Mouse (Mus musculus) small intestine, adult 2 months (tissue): ENCODE data around the gene Fbxl2. TPM values are rescaled to one million over a fixed set of nuclear protein-coding genes. Genes with fewer than 3 reads are reported as not detected.

Source experiments
- H3K27ac ChIP-seq: fragments of 200-500 bp; 2 replicates; pipeline ENCODE4 v1.5.1; 2012; ENCODE audit warnings: low read depth, low read length, control low read depth, inconsistent platforms; ENCODE audit not compliant: insufficient read depth
- H3K27me3 ChIP-seq: fragments of 200-500 bp; 2 replicates; pipeline ENCODE4 v1.6.1; 2012; ENCODE audit warnings: mild to moderate bottlenecking, moderate library complexity, low read length, inconsistent platforms; ENCODE audit not compliant: control insufficient read depth, insufficient read depth
- H3K36me3 ChIP-seq: fragments of 200-500 bp; 2 replicates; pipeline ENCODE4 v1.6.1; 2012; ENCODE audit warnings: mild to moderate bottlenecking, low read length, control low read depth, inconsistent platforms; ENCODE audit not compliant: control insufficient read depth, insufficient read depth
- H3K4me1 ChIP-seq: fragments of 200-500 bp; 2 replicates; pipeline ENCODE4 v1.6.1; 2012; ENCODE audit warnings: low read length, inconsistent platforms, mixed read lengths; ENCODE audit not compliant: control insufficient read depth, insufficient read depth, insufficient read length
- H3K4me3 ChIP-seq: fragments of 200-500 bp; 2 replicates; pipeline ENCODE4 v1.5.1; 2012; ENCODE audit warnings: low read depth, mild to moderate bottlenecking, control low read depth, inconsistent platforms, low read length, moderate library complexity
- CTCF ChIP-seq: fragments of 200-500 bp; IDR thresholded peaks from 2 replicates; pipeline ENCODE4 v1.5.1; 2012; ENCODE audit warnings: low read depth, mild to moderate bottlenecking, control low read depth, inconsistent platforms, low read length, moderate library complexity, mixed read lengths; ENCODE audit not compliant: insufficient replicate concordance, insufficient read length; ENCODE audit errors: extremely low read depth
- POLR2A ChIP-seq: fragments of 200-500 bp; IDR thresholded peaks from 2 replicates; pipeline ENCODE4 v1.6.1; 2012; ENCODE audit warnings: low read depth, mild to moderate bottlenecking, control low read depth, inconsistent platforms, low read length, moderate library complexity
- WGBS: fragments of 180-500 bp; shearing (Covaris S2); methylation state at CpG from one replicate; pipeline ENCODE4 v1.1.7; 2018; 5-methylcytosine and 5-hydroxymethylcytosine counted together
- polyA plus RNA-seq: library from polyadenylated mRNA; depleted of rRNA; stranded (reverse); fragments of >200 nt; gene quantifications from 2 replicates; pipeline ENCODE4 v1.2.3, GENCODE M21; 2012; rRNA removed

The Fbxl2 gene
- polyA plus RNA-seq, 1 experiment, result 1.2 TPM

DNA sequence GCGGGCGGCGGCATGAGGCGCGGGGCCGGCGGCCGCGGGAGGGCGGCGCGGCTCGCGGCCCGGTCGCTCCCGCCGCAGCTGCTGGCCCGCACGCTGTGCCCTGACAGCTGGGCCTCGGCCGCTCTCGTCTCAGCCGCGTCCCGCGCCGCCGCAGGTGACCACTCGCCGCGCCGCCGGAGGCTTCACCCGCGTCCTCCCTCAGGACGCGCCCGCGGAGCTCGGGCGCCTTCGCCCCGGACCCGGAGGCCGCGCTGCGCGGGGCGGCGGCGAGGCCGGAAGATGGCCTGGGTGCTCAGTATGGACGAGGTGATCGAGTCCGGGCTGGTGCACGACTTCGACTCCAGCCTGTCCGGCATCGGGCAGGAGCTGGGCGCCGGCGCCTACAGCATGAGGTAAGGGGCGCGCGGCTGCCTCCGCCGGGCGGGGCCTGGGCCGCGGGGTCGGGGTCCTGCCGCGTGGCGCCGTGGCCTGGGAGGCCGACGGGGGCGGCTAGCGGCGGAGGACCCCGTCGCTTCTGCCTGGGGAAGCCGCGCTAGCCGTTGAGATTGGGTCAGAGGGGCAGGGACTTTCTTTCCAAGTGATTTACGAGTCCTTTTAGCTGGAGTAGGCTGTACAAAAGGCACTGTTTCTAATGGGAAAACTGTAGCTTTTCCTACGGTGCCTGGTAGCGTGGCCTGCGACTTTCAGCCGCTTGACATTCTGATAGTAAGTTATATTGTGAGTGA is 114.5 kb downstream of the Fbxl2 start:
- TF ChIP-seq CTCF, result no peak
- TF ChIP-seq POLR2A, result no peak
- Histone ChIP-seq H3K27ac (peak overlapping the region; percentile 61), H3K4me1 (peaks cover 6% of the 10 kb centered on the region; the same call in 1 of the 2 replicates), H3K27me3 (no peaks in the 10 kb centered on the region), H3K4me3 (peak overlapping the region; percentile 90), H3K36me3 (no peaks in the 10 kb centered on the region)
- under 1% methylated on average over 88 of the region's 91 CpGs for WGBS

DNA sequence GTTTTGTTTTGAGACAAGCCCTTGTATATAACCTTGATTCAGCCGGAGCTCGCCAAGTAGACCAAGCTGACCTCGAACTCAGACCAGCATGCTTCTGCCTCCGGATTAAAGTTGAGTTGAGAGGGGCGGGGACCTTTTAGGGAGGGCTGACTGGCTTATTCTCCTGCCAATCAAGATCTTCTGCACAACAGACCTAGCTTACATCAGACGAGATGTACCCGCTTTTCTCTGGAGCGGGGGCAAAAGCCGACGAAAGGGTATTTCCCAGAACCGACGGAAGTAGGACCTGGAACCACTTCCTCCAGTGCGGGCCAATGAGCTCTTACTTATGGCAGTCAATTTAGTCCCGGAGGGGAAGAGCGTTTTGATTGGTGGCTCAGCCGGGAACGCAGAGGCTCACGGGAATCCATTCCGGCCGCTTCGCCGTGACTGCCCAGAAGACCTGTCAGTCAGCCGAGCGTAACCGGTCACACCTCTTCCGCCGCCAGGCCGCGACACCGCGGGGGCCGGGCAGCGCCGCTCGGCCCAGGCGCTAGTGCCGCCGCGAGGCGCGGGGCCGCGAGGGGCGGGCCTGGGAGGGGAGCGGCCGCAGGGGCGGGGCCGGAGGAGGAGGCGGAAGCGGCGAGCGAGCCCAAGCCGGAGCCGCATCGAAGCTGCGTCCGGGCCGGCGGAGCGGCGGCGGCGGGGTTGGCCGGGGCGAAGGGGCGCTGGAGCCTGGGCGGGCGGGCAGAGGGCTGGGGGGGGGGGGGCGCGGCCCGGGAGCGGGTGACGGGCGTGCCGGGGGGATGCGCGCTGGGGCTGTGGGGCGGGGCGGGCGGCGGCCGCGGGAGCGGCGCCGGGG is 115.2 kb downstream of the Fbxl2 start, which contains the start of gene Ubp1:
Gene Ubp1, plus strand, starts transcription at position 401 of the 841 bp plus-strand sequence.
- no peaks in the 10 kb centered on the region for H3K27me3 ChIP-seq
- under 1% methylated on average over 60 of the region's 86 CpGs for WGBS
- H3K4me3 ChIP-seq, result peak within 1 kb of the TSS; percentile 90
- peaks cover 6% of the 10 kb centered on the region; the same call in 1 of the 2 replicates for H3K4me1 ChIP-seq
- peak within 1 kb of the TSS; percentile 61 for H3K27ac ChIP-seq
- no peaks in the 10 kb centered on the region for H3K36me3 ChIP-seq
- peak; percentile 53; the same call in 1 of the 2 replicates for TF ChIP-seq POLR2A
- no peak for TF ChIP-seq CTCF

DNA sequence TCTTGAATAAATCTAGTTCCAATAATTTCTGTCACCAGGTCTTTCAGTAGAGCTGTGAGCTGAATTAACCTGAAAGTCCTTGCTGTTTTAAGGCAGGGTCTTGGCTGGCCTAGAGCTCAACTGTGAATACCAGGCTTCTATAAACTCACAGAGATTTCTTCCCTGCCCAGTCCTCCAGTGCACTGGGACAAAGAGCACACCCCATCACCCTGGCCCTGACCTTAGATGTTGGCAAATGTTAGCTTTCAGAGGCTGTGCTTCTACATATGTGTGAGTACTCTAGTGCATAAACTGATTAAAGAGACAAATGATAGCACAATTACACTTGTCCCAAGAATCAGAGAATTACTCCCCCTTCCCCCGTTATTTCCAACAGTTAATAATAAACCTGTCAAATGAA is 116.3 kb downstream of the Fbxl2 start:
- no peaks in the 10 kb centered on the region for H3K36me3 ChIP-seq
- no peak overlapping the region for H3K27ac ChIP-seq
- WGBS, result 64% methylated on average over 1 of the region's 1 CpGs
- H3K4me3 ChIP-seq, result no peak overlapping the region
- H3K27me3 ChIP-seq, result no peaks in the 10 kb centered on the region
- TF ChIP-seq CTCF (no peak), POLR2A (no peak)
- peaks cover 6% of the 10 kb centered on the region; the same call in 1 of the 2 replicates for H3K4me1 ChIP-seq

DNA sequence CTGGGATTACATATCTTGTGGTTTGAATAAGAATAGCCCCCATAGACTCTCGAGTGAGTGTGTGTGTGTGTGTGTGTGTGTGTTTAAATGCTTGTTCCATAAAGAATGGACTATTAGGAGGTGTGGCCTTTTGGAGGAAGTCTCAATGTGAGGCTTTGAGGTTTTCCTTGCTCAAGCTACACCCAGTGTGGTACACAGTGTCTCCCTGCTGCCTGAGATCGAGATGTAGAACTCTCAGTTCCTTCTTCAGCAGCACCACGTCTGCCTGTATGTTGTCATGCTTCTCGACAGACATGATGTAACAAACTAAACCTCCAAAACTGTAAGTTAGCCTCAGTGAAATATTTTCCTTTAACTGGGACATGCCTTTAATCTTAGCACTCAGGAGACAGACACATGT is 117.4 kb downstream of the Fbxl2 start:
- WGBS, result 64% methylated on average over 4 of the region's 4 CpGs
- no peak for TF ChIP-seq CTCF
- no peak for TF ChIP-seq POLR2A
- H3K27me3 ChIP-seq, result no peaks in the 10 kb centered on the region
- peaks cover 6% of the 10 kb centered on the region; the same call in 1 of the 2 replicates for H3K4me1 ChIP-seq
- 0 out of 2 replicates have a peak overlapping the region, but pooled peaks have one; percentile 20 for H3K27ac ChIP-seq
- H3K4me3 ChIP-seq, result no peak overlapping the region
- peaks cover 3% of the 10 kb centered on the region; the same call in 1 of the 2 replicates for H3K36me3 ChIP-seq

DNA sequence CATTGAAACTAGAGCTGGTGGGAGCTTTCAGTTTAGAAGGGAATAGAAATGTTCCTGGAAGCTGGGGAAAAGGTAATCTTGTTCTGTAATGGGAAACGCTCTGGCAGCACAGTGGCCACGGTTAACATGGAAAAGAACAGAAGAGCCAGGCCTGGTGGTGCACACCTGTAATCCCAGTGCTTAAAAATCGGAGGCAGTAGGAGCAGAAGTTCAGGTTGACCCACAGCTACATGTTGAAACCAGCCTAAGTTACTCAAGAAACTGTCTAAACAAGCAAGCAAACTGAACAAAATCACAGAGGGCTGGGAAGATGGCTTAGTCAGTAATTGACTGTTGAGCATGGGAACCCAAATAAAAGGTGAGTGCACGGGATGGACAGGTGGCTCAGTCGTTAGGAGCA is 121.1 kb downstream of the Fbxl2 start:
- Histone ChIP-seq H3K4me3 (no peak overlapping the region), H3K4me1 (no peaks in the 10 kb centered on the region), H3K27ac (no peak overlapping the region), H3K27me3 (no peaks in the 10 kb centered on the region), H3K36me3 (peaks cover 3% of the 10 kb centered on the region; the same call in 1 of the 2 replicates)
- 93% methylated on average over 5 of the region's 5 CpGs for WGBS
- TF ChIP-seq POLR2A (no peak), CTCF (no peak)

DNA sequence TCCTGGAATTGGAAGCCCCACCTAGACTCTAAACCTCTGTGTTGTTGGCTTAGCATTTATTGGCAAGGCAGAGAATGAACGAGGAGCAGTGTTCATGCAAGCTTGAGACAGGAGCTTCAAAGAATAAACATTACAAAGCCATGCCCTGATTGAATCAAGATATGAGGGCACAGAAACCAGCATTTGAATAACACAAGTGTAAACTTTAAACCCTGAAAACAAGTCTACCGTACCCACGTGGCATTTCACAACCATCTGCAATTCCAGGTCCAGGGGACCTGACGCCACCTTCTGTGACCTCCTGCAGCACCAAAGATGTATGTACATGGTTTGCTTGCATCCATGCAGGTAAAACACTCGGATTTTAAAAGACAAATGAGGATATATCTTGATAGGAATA is 123.3 kb downstream of the Fbxl2 start:
- Histone ChIP-seq H3K36me3 (peaks cover 6% of the 10 kb centered on the region), H3K4me1 (no peaks in the 10 kb centered on the region), H3K27ac (no peak overlapping the region), H3K27me3 (no peaks in the 10 kb centered on the region), H3K4me3 (no peak overlapping the region)
- TF ChIP-seq POLR2A (no peak), CTCF (no peak)
- 53% methylated on average over 5 of the region's 5 CpGs for WGBS

DNA sequence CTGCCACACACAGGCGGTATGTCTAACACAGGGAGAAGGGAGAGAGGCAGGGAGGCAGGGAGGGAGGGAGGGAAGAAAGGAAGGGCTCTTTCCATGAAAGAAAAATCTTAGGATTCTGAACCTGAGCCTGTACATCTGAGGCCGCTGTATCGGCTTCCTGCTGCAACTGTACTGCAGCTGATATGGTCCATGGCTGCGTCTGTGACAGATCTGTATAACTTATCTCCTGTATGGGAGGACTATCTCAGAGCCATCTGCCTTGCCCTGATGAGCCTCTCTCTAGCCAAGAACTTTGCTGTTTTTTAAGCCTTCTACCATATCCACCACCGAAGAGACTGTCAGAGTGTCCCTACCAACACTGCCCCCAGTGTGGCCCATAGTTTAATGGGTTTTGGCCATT is 130.2 kb downstream of the Fbxl2 start:
- Histone ChIP-seq H3K27ac (no peak overlapping the region), H3K36me3 (peaks cover 24% of the 10 kb centered on the region), H3K4me3 (no peak overlapping the region), H3K27me3 (no peaks in the 10 kb centered on the region), H3K4me1 (no peaks in the 10 kb centered on the region)
- TF ChIP-seq CTCF (no peak), POLR2A (no peak)
- 94% methylated on average over 5 of the region's 5 CpGs for WGBS

Other genes with a start within 250 kb of the Fbxl2 start
- 16.0 and 28.3 TPM in 2 replicates for gene Ubp1, start 115.3 kb downstream of the Fbxl2 start, polyA plus RNA-seq
- gene Susd5, start 10.9 kb upstream of the Fbxl2 start, polyA plus RNA-seq, result 0.05 and 0.06 TPM in 2 replicates